Mouse (Mus musculus) lung, adult 2 months (tissue): ENCODE data around the gene Ankdd1b. TPM values are rescaled to one million over a fixed set of nuclear protein-coding genes. Genes with fewer than 3 reads are reported as not detected.

Experiments
- DNase-seq: peaks from one replicate; pipeline ENCODE4 v3.0.0; 2022
- H3K4me1 ChIP-seq: fragments of 200-500 bp; 2 replicates; pipeline ENCODE4 v1.6.1; 2011; ENCODE audit warnings: low read length; ENCODE audit not compliant: control insufficient read depth, insufficient read depth
- H3K4me3 ChIP-seq: fragments of 200-500 bp; replicated peaks from 2 replicates; pipeline ENCODE3; 2011; ENCODE audit warnings: low read depth, mild to moderate bottlenecking, control low read depth, low read length; ENCODE audit errors: extremely low read depth
- CTCF ChIP-seq: fragments of 200-500 bp; IDR thresholded peaks from 2 replicates; pipeline ENCODE4 v1.5.1; 2011; ENCODE audit warnings: mild to moderate bottlenecking, low read length, control low read depth; ENCODE audit not compliant: insufficient read depth
- POLR2A ChIP-seq: fragments of 200-500 bp; IDR thresholded peaks from 2 replicates; pipeline ENCODE4 v1.6.1; 2011; ENCODE audit warnings: low read depth, mild to moderate bottlenecking, control low read depth, low read length, borderline replicate concordance; ENCODE audit errors: extremely low read depth
- WGBS: fragments of 180-500 bp; shearing (Covaris S2); methylation state at CpG from one replicate; pipeline ENCODE4 v1.1.7; 2018; 5-methylcytosine and 5-hydroxymethylcytosine counted together
- polyA plus RNA-seq: library from polyadenylated mRNA; depleted of rRNA; stranded (reverse); fragments of >200 nt; gene quantifications from 2 replicates; pipeline ENCODE4 v1.2.3, GENCODE M21; 2012; rRNA removed

Ankdd1b gene
- polyA plus RNA-seq, 1 experiment: 0.06 TPM

- peak; percentile 100 for DNase-seq
- TF ChIP-seq POLR2A (peak; percentile 56; the same call in 1 of the 2 replicates), CTCF (no peak)
- peaks cover 2% of the 10 kb centered on the region for H3K4me1 ChIP-seq
- under 1% methylated on average over 44 of the region's 44 CpGs for WGBS
- peak within 1 kb of the TSS; percentile 89 for H3K4me3 ChIP-seq
Observed at GRCm38 (mm10) chr13:96388042-96388888, 82.7 kb downstream of the Ankdd1b start, which contains the start of gene Poc5. TSS of gene Poc5 (plus strand) at chr13:96388294.

GRCm38 (mm10) chr13:96377883-96378282, 93.1 kb downstream of the Ankdd1b start:
- DNase-seq: no peak
- Histone ChIP-seq H3K4me1 (no peaks in the 10 kb centered on the region), H3K4me3 (no peak overlapping the region)
- TF ChIP-seq CTCF: no peak
- no peak for TF ChIP-seq POLR2A
- 33% methylated on average over 4 of the region's 4 CpGs for WGBS

- Histone ChIP-seq H3K4me1 (no peaks in the 10 kb centered on the region), H3K4me3 (no peak overlapping the region)
- WGBS: 71% methylated on average over 18 of the region's 18 CpGs
- DNase-seq: no peak
- no peak for TF ChIP-seq CTCF
- no peak for TF ChIP-seq POLR2A
Observed at GRCm38 (mm10) chr13:96376871-96377270, 94.1 kb downstream of the Ankdd1b start.

GRCm38 (mm10) chr13:96375519-96375918, 95.5 kb downstream of the Ankdd1b start:
- no peaks in the 10 kb centered on the region for H3K4me1 ChIP-seq
- 2% methylated on average over 2 of the region's 2 CpGs for WGBS
- TF ChIP-seq CTCF (no peak), POLR2A (no peak)
- no peak overlapping the region for H3K4me3 ChIP-seq
- DNase-seq: no peak

Other genes starting within 250 kb of the Ankdd1b start
- gene Poc5, start 82.9 kb downstream of the Ankdd1b start, polyA plus RNA-seq: 6.3 and 10.5 TPM in 2 replicates
- gene Gm17622, start 19.5 kb upstream of the Ankdd1b start, polyA plus RNA-seq: not detected in 2 replicates
- gene Polk, start 71.4 kb upstream of the Ankdd1b start, polyA plus RNA-seq: 1.7 and 3.6 TPM in 2 replicates
- gene Col4a3bp, start 71.4 kb upstream of the Ankdd1b start, polyA plus RNA-seq: 15.2 and 21.4 TPM in 2 replicates
- 13.6 and 18.2 TPM in 2 replicates for gene Hmgcr, start 199.7 kb upstream of the Ankdd1b start, polyA plus RNA-seq